Mouse (Mus musculus) gastrocnemius, adult 8-10 months (tissue): Measurements from ENCODE around the gene Rbm20. TPM values are rescaled to one million over a fixed set of nuclear protein-coding genes. Genes with fewer than 3 reads are reported as not detected.

Source experiments
- DNase-seq, 2 experiments: peaks; one replicate each; pipeline ENCODE4 v3.0.0; 2022; ENCODE audit warnings: low spot score in 2 of 2
- total RNA-seq, 4 experiments: library from RNA; stranded (reverse); gene quantifications; 2 replicates each; pipeline ENCODE4 v1.2.4; 2022

The Rbm20 gene
- total RNA-seq, 4 experiments from 2014 or later: 70.2 to 89.8 (median 84.0) TPM

DNA sequence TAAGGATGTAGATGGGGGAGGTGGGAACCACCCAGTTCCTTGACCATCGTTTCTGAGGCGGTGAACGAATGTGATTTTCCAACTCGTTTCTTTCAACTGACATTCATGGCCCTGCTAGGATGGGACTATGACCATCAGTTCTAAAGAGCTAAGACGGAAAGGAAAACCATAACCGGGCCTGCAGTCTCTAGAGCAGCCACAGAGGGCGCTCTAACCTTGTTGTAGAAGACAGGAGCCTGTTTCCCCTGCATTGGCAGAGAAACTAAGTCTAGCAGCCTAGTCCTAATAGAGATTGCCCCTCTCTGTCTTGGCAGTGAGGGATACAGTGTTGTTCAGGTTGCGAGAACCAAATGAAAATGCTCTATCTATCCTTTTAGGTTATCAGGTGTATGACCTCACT, 164.8 kb downstream of the Rbm20 start:
- DNase-seq: no peak

- no peak for DNase-seq
Observed at GRCm38 (mm10) chr19:53843972-53844371, 166.9 kb downstream of the Rbm20 start.

DNA sequence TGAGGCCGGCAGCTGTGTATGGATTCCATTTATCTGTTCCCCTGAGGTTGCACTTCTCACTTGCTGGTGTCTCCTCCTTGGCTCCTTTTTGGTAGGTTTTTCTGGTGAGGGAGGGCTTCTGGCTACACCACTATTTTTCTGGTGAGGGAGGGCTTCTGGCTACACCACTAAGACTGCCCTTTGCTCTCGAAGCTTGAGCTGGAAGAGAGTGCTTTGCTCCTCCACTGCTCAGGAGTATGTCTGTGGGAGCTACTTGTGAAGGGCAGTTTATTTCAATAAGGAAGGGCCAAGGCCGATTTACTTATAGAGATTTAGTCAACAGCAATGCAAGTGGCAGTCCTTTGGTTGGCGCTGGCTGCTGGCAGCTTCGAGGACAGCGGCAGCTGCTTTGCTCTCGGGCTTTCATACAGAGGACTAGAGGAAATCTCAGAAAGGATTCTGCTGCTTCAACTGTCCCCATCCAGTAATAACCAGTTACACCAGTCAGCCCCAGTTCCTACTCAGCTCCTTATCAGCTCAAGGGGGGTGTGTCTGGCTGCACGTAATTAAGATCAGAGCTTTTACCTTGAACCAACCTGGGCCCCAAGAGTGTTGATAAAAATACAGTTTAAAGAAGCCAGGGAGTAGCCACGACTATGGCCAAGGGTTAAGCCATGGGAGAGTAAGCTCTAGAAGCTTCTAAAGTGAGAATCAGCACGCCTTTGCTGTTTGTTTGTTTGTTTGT, 171.3 kb downstream of the Rbm20 start:
- DNase-seq: no peak

- DNase-seq: peak; percentile 76 to 78
Observed at GRCm38 (mm10) chr19:53850166-53850922, 173.2 kb downstream of the Rbm20 start.

DNA sequence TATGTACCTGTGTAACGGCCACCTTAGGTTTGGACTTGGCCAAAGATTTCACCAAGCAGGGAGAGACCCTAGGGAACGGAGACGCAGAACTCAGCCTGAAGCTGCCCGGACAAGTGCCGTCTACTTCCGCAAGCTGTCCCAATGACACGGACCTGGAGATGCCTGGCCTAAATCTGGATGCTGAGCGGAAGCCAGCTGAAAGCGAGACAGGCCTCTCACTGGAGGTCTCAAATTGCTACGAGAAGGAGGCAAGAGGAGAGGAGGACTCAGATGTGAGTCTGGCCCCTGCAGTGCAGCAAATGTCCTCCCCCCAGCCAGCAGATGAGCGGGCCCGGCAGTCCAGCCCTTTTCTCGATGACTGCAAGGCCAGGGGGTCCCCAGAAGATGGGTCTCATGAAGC, 174.2 kb downstream of the Rbm20 start:
- peak; percentile 67 to 83 for DNase-seq

- DNase-seq: no peak
Observed at GRCm38 (mm10) chr19:53851826-53852698, 175.0 kb downstream of the Rbm20 start.

GRCm38 (mm10) chr19:53852699-53853451, 175.8 kb downstream of the Rbm20 start:
- peak in 1 of 2 experiments; percentile 29 for DNase-seq

GRCm38 (mm10) chr19:53854978-53855377, 177.9 kb downstream of the Rbm20 start:
- no peak for DNase-seq

DNA sequence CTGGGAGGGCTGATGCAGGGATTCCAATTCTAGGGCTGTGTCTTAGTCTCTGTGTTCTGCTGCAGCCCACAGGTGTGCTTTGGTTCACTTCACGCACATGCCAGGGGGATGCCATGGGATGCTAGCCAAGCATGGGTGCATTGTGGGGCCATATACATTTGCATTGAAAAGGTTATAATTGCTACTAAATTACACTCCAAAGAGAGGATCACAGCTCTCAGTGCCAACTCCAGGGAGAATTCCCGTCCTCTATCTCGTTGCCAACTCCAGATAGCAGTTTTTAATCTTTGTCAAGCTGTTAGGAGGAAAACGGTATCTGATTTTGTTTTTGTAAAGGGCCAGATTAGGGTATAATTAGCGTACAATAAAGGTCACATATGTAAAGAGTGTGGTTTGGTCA, 178.7 kb downstream of the Rbm20 start:
- DNase-seq: no peak

GRCm38 (mm10) chr19:53856794-53857193, 179.7 kb downstream of the Rbm20 start:
- DNase-seq: peak; percentile 51 to 78

GRCm38 (mm10) chr19:53857962-53858361, 180.9 kb downstream of the Rbm20 start:
- no peak for DNase-seq

DNA sequence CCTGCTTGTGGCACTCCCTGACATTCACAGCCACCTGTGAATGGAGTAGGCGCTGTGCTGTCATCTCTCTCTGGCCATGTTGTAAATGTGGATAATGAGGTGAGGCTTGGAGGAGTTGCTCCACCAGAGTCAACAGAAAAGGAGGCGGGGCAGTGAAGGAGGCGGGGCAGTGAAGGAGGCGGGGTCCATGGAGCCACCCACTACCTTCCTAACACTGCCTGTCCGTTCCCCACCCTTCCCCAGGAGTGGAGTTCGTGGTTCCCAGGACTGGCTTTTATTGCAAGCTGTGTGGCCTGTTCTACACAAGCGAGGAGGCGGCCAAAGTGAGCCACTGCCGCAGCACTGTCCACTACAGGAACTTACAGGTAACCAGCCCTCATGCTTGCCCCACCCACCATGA, 182.0 kb downstream of the Rbm20 start:
- no peak for DNase-seq

DNA sequence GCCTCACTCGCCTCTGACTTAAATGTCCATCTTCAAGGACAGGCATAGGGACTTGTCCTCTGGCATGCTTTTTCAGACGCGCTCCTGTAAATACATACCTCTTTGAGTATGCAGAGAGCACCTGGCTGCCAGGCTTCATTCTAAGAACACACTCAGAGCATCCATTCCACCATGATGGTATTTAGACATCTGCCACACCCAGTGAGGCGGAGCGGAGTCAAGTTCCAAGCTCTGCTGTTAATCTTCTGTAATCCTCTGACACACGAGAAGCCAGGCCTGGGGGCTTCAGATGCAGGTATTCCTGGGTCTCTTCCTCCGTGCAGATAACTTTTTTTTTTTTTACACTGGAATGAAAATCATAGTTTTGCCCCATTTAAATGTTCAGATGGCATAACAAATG, 182.5 kb downstream of the Rbm20 start:
- no peak for DNase-seq

DNA sequence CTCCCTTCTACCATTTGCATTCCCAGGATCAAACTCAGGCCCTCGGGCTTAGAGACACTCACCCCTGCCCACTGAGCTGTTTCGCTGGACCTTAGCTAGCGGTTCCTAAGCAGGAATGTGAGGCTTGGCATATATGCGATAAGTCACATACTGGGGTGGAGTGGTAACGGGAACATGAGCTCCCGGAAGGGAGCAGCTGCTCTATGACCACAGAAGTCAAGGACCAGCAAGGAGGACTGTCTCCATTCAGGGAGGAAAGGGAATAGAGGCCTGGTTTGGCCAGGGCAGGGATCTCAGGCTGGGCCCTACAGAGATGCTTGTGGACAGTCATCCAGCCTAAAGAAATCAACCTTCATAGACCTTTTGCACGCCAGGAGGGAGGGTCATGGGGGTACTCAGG, 184.2 kb downstream of the Rbm20 start:
- DNase-seq: no peak

GRCm38 (mm10) chr19:53862573-53863246, 185.6 kb downstream of the Rbm20 start:
- no peak for DNase-seq

DNA sequence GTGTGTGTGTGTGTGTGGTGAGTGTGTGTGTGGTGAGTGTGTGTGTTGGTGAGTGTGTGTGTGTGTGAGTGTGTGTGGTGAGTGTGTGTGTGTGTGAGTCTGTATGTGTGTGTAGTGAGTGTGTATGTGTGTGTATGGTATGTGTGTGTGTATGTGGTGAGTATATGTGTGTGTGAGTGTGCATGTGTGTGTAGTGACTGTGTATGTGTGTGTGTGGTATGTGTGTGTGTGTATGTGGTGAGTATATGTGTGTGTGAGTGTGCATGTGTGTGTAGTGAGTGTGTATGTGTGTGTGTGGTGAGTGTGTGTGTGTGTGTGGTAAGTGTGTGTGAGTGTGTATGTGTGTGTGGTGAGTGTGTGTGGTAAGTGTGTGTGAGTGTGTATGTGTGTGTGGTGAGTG, 190.1 kb downstream of the Rbm20 start:
- no peak for DNase-seq

DNA sequence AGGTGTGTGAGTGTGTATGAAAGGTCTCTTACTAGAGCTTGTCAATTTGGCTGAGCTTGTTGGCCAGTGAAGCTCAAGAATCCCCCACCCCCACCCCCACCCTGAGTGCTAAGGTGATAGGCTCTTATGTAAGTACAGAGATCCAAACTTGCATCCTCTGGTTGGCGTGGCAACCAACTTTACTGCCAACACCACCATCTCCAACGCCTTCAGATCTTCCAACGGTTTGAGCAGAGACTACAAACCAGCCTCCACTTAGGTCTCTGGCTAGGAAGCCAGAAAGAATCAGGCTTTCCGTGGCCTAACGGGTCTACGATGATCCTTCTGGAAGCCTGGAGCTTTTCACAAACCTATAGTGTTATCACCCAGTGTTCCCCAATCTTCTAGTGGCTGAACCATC, 191.0 kb downstream of the Rbm20 start:
- DNase-seq: no peak

GRCm38 (mm10) chr19:53868796-53869195, 191.7 kb downstream of the Rbm20 start:
- DNase-seq: no peak

DNA sequence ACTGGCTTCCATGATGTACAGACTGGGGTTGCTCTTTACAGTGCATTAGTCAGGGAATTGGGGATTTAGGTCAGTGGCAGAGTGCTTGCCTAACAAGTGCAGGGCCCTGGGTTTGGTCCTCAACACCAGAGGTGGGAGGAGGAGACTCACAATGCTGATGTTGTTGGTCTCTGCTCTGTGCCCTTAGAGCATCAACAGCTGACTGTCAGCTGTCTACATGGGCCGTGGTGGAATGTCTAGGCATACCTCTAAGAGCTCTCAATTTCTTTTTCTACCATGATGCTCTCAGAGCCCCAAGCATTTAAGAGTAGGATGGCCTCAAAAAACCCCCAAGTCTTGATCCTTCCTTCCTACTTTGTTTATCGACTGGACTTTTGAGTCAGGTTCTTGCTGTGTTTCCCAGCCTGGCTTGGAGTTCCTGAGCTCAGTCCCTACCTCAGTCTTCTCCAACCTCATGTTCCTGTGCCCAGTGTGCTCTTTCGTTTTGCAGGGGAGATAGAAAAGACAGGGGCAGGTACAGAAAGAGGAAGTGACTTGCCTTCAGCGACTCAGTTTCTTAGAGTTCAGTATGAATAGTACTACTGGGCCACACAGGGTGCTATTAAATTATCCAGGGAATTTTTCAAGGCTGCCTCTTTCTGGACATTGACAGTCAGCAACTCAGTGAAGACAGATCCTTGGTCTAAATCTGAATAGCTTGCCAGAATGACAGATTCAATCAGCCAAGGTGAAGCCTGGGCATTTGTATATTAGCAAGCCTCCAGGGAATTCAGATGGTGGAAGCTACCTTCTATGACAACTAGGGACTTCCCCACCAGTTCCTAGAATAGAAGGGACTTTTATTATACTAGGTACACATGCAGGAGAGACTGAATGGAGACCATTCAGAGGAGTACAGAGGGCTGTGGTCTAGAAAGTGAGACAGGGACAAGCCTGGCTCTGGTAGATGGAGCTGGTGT, 192.6 kb downstream of the Rbm20 start:
- no peak for DNase-seq
